Mouse (Mus musculus) B cell, adult 2 months (primary cell): ENCODE measurements around the gene Krt16.
"Not testable (repeated sequence)": the region's sequence is repeated elsewhere in the genome, so short reads cannot be mapped to it uniquely, and the experiment has no call there.

ENCODE experiments used
- DNase-seq, 2 experiments: peaks; one replicate each; pipeline ENCODE4 v3.0.0; 2022

Gene Krt16

DNA sequence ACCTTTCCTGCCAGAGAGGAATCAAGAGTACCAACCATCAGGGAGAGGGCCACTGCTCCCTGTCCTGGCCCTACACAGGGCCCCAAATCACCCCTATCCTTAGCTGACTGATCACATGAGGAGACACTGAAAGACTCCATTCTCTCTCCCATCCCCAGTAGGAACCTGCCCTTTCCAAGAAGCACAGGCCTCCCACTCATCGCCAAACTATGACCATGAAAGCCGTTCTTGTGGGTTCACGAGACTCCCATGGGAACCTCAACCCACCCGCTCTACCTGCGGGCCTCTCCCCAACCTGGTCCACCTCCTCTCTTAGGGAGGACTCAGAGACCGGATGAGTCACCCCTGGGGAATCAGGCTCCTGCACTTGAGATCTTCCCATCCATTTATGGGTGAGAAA lies 6.8 kb upstream of the Krt16 start:
- DNase-seq: no peak

GRCm38 (mm10) chr11:100254360-100255090 lies 5.8 kb upstream of the Krt16 start:
- no peak for DNase-seq

DNA sequence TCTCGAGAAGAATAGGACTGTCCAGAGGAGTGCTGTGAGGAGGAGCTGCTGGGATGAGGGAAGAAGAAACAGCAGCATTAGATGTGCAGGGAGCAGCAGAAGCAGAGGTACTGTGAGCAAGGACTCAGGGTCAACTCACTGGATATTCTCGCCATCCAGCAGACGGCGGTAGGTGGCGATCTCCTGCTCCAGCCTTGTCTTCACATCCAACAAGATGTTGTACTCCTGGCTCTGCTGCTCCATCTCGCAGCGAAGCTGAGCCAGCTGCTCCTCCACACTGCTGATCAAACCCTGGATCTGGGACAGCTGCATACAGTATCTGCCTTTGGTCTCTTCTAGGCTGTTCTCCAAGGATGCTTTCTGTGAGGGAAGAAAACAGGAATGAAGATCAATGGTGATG lies 2.2 kb downstream of the Krt16 start:
- not testable (repeated sequence) for DNase-seq

DNA sequence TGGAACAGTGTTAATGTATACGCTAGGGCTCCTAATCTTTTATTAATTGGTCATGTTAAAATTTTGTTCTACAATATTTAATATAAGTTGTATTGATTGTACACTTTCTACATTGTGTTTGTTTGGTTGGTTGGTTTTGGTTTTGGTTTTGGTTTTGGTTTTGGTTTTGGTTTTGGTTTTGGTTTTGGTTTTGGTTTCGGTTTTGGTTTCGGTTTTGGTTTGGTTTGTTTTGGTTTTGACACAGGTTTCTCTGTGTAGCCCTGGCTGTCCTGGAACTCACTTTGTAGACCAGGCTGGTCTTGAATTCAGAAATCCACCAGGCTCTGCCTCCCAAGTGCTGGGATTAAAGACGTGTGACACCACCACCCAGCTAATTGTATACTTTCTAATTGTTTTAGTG lies 8.4 kb downstream of the Krt16 start:
- DNase-seq: peak; percentile 7 to 10

- no peak for DNase-seq
These were observed 27.0 kb downstream of the Krt16 start for GRCm38 (mm10) chr11:100221741-100222140.

DNA sequence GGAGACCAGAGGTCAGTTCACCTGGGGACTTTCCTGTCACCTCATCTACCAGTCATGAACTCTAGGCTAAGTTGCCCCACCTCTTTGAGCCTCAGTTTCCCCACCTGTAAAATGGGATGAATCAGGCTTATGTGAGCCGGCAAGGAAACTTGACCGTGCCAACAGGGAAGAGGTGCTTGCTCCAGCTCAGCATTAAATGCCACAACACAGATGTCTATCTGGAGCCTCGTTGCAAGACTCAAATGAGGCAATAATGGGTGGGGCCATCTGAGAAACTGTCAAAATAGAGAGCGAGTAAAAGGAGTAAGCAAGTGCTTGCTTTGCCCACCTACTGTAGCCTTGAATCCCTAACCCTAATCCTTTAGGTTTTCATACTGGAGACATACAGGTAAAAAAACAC lies 29.4 kb downstream of the Krt16 start:
- DNase-seq: no peak

DNA sequence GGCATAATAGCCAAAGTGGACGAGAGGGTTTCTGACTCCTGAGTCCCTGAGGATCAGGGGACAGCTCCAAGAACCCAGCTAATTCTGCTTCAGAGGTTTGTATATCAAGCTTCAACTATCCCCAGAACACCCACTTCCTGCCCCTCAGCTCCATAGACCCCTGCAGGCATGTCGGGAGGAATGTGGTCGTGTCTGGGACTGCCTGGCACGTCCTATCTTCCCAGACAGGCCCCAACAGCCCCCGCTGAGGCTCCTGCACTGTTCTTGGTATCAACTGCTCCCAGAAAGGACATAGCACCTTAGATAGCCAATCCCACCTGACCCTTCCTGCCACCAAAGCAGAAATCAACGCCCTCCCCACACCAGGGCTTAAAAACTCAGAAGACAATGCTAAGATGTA lies 40.2 kb downstream of the Krt16 start:
- DNase-seq: no peak

GRCm38 (mm10) chr11:100207498-100207897 lies 41.2 kb downstream of the Krt16 start, which contains the start of gene Krt14:
Gene Krt14, minus strand, starts transcription at chr11:100207548.
- no peak for DNase-seq

DNA sequence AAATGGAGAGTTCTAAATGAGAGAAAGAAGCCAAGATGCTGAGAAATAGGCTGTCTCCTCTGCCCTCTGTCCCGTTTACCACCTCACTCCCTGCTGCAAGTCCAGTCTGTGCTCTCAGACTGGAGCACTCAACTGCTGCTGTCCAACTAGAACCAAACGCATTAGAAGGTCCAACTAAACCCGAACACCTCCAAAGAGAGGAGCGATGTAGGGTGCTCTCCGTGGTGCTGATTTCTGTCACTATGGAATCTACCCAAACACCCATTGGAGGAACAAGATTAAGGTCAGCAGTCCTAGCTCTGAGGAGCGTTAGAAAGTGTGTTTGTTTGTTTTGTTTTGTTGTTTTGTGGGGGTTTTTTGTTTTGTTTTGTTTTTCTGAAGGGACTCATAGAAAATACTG lies 45.3 kb downstream of the Krt16 start:
- DNase-seq: no peak

GRCm38 (mm10) chr11:100202906-100203305 lies 45.8 kb downstream of the Krt16 start:
- no peak for DNase-seq

DNA sequence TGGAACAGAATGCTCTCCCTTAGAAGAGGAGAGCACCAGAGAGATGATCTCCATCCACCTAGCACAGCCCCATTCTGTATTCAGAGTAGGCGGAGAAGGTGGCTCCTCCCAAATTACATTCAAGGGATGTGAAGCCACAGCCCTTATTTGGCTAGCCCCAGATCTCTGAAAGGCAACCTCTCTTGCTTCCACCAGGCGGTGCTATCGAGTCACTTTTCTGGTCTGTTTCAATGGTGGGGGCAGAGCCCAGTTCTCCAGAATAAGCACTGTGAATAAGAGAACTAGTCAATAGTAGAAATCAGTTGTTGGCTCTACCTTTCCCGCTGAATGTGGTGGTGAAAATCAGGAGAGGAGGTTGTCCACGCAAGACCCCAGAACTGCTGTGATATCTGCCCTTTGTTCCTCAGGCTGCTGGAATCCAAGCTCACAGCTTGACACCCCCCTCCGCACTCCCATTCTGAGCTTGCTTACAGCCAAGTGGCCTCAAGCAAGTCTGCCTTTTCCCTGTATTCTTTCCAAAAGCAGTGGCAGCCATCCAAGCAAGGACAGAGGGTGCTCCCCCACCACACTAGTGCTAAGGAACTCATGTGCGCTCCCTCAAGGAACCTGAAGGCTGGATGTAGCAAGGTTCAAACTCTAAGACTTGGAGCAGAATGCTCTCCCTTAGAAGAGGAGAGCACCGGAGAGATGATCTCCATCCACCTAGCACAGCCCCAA lies 48.4 kb downstream of the Krt16 start:
- peak; percentile 4 to 8 for DNase-seq

GRCm38 (mm10) chr11:100198666-100199065 lies 50.0 kb downstream of the Krt16 start:
- DNase-seq: no peak
